Mouse (Mus musculus) embryonic facial prominence, embryonic 12.5 days (tissue): Measurements from ENCODE around the gene Bean1. TPM values are rescaled to one million over a fixed set of nuclear protein-coding genes. Genes with fewer than 3 reads are reported as not detected.

Experiments used
- ATAC-seq: fragments of 200-750 bp; cut with Nextera tagmentation; 2 replicates; pipeline ENCODE4 v1.8.0; 2017; ENCODE audit not compliant: insufficient number of reproducible peaks, insufficient read depth, low FRiP score, low TSS enrichment
- H3K27ac ChIP-seq: fragments of 300-500 bp; sonication (generic); 2 replicates; pipeline ENCODE4 v1.5.1; 2016; ENCODE audit warnings: mild to moderate bottlenecking
- H3K27me3 ChIP-seq: fragments of 300-500 bp; sonication (generic); 2 replicates; pipeline ENCODE4 v1.6.1; 2016; ENCODE audit warnings: mild to moderate bottlenecking, moderate library complexity
- H3K36me3 ChIP-seq: fragments of 300-500 bp; sonication (generic); 2 replicates; pipeline ENCODE4 v1.6.1; 2016; ENCODE audit warnings: mild to moderate bottlenecking
- H3K4me1 ChIP-seq: fragments of 300-500 bp; sonication (generic); 2 replicates; pipeline ENCODE4 v1.6.1; 2016
- H3K4me2 ChIP-seq: fragments of 300-500 bp; sonication (generic); replicated peaks from 2 replicates; pipeline ENCODE4 v1.6.1; 2016; ENCODE audit warnings: mild to moderate bottlenecking, moderate library complexity
- H3K4me3 ChIP-seq: fragments of 300-500 bp; sonication (generic); 2 replicates; pipeline ENCODE4 v1.5.1; 2016; ENCODE audit warnings: mild to moderate bottlenecking
- H3K9ac ChIP-seq: fragments of 300-500 bp; sonication (generic); 2 replicates; pipeline ENCODE4 v1.6.1; 2016; ENCODE audit warnings: mild to moderate bottlenecking, moderate library complexity
- H3K9me3 ChIP-seq: fragments of 300-500 bp; sonication (generic); 2 replicates; pipeline ENCODE4 v1.6.1; 2016; ENCODE audit warnings: mild to moderate bottlenecking, moderate library complexity
- WGBS: fragments of 180-500 bp; shearing (Covaris S2); methylation state at CpG from one replicate; pipeline ENCODE4 v1.1.7; 2016; 5-methylcytosine and 5-hydroxymethylcytosine counted together
- polyA plus RNA-seq: library from polyadenylated mRNA; unstranded; fragments of >200 nt; fragmentation: Nextera tagmentation; extraction: Ambion mirVana; gene quantifications from 2 replicates; pipeline ENCODE4 v1.2.1, GENCODE M21; 2016

The Bean1 gene
- polyA plus RNA-seq, 1 experiment from 2014 or later: 0.92 TPM

DNA sequence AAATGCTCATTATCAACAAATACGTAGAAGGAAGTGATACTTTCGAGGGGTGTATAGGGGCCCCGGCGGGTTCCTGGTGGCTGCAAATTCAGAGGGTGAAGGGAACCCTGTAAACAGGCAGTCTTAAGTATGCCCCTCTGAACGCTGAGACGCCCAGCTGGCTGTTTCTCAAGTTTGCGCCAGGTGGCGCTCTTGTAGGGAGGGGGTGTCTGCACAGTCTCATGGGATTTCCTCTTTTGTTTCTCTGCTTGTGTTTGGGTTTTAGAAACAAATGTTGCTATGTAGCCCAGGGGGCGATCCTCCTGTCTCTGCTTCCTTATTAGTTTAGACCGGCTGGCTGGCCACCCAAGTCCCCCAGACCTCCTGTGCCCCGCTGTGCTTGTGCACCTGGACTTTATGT lies 48.8 kb downstream of the Bean1 start:
- Histone ChIP-seq H3K27ac (no peak overlapping the region), H3K9ac (no peak overlapping the region), H3K4me3 (no peak overlapping the region), H3K27me3 (peaks cover 5% of the 10 kb centered on the region; the same call in 1 of the 2 replicates), H3K36me3 (no peaks in the 10 kb centered on the region), H3K4me2 (no peak overlapping the region), H3K4me1 (no peaks in the 10 kb centered on the region), H3K9me3 (peaks cover 1% of the 10 kb centered on the region; the same call in 1 of the 2 replicates)
- 19% methylated on average over 11 of the region's 11 CpGs for WGBS
- no peak; the same call in 1 of the 2 replicates for ATAC-seq

DNA sequence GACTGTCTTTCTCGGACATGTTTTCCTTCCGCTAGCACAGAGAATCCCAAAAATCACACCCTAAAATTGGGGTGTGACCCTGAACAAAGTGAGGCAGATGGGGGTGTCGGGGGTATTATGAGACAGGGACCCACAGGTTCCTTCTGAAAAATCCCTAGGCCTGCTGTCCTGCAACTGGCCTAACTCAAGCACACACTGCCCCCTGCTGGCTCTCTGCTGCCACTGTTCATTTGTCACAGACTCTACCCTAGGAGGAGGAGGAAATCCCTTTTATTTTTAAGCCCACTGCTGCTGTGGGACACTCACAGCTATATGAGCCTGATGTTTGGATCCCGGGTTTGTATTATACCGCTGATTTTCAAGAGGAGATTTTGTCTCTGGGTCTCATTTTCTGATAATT lies 49.6 kb downstream of the Bean1 start:
- Histone ChIP-seq H3K27ac (no peak overlapping the region), H3K9me3 (peaks cover 8% of the 10 kb centered on the region; the same call in 1 of the 2 replicates), H3K27me3 (peaks cover 5% of the 10 kb centered on the region; the same call in 1 of the 2 replicates), H3K36me3 (no peaks in the 10 kb centered on the region), H3K4me2 (no peak overlapping the region), H3K4me1 (no peaks in the 10 kb centered on the region), H3K9ac (no peak overlapping the region), H3K4me3 (no peak overlapping the region)
- no peak for ATAC-seq
- WGBS: 42% methylated on average over 5 of the region's 5 CpGs

DNA sequence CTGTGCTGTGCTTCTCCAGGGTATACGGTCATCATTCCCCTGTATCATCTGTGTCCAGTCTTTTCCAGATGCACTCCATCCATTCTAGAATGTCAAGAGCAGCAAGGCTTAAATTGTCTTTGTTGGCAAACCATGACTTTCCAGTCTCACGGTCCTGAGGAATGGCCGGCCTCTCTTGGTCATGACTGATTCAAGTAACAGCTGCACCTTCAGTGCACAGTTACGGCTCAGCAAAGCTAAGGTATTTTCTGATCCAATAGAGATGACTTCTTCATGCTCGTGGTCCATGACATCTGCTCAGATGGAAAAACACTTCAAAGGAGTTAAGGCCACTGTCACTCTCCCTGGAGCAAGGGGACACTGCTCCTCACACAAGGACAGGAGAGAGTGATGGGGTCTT lies 56.8 kb downstream of the Bean1 start:
- Histone ChIP-seq H3K4me3 (no peak overlapping the region), H3K4me2 (no peak overlapping the region), H3K4me1 (no peaks in the 10 kb centered on the region), H3K27ac (no peak overlapping the region), H3K36me3 (peaks cover 62% of the 10 kb centered on the region), H3K9ac (no peak overlapping the region), H3K9me3 (peaks cover 8% of the 10 kb centered on the region; the same call in 1 of the 2 replicates), H3K27me3 (no peaks in the 10 kb centered on the region)
- WGBS: 92% methylated on average over 5 of the region's 5 CpGs
- ATAC-seq: no peak

DNA sequence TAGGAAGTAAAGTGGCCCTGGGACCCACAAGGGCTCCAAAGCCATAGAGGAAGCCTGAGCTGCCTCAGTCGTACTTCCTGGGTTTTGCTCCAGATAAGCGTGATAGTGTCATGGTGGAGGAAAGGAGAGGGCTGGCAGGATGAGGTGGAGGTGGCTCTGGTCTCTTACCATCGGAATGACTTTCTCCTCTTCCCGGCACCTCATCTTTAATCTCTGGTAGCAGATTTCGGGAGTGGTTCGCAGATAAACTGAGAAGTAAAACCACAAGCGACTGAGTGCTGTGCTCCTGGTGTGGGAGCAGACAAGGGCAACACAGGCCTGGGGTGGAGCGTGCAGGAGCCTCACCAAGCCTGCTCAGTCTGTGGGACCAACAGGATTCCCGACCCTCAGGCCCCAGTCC lies 60.1 kb downstream of the Bean1 start:
- no peak overlapping the region for H3K4me2 ChIP-seq
- no peak for ATAC-seq
- H3K4me3 ChIP-seq: no peak overlapping the region
- H3K36me3 ChIP-seq: peaks cover 79% of the 10 kb centered on the region
- H3K27me3 ChIP-seq: no peaks in the 10 kb centered on the region
- H3K9ac ChIP-seq: no peak overlapping the region
- no peak overlapping the region for H3K27ac ChIP-seq
- no peaks in the 10 kb centered on the region for H3K4me1 ChIP-seq
- WGBS: 90% methylated on average over 9 of the region's 9 CpGs
- 0 out of 2 replicates have a peak, but pooled peaks cover 3% of the 10 kb centered on the region for H3K9me3 ChIP-seq

DNA sequence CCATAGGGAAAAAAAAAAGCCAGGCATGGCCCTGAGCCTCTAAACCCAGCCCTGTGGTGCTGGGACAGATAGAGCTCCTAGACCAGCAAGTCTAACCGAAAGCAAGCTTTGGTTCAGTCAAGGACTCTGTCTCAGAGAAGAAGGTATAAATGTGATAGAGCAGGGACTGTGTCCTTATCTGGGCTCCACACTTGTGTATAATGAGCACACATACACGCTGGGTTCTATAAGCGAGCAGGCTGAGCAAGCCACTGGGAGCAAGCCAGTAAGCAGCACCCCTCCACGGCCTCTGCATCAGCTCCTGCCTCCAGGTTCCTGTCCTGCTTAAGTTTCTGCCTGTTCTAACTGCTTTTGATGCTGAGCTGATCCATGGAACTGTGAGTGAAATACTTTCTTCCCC lies 61.8 kb downstream of the Bean1 start:
- Histone ChIP-seq H3K9me3 (0 out of 2 replicates have a peak, but pooled peaks cover 3% of the 10 kb centered on the region), H3K27me3 (no peaks in the 10 kb centered on the region), H3K27ac (no peak overlapping the region), H3K4me1 (no peaks in the 10 kb centered on the region), H3K36me3 (peaks cover 78% of the 10 kb centered on the region), H3K4me3 (no peak overlapping the region), H3K9ac (no peak overlapping the region), H3K4me2 (no peak overlapping the region)
- no peak for ATAC-seq
- 95% methylated on average over 4 of the region's 4 CpGs for WGBS

DNA sequence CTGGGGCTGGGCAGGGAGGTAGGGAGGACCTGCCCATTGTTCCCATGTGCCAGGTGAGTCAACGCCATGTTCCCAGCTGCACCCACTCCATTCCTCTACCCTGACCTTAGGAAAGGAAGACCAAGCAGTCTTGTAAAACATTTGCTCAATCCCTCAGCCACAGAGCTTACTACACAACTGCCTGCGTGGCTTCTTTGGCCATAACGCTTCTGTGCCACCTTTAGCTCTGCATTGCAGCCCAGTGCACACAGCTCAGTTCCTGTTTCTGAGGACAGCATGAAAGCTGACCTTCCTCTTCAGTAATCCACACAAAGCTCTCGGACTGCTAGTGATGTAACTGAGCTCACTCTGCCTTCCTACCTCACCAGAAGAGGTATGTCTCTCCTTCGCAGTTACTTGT lies 62.7 kb downstream of the Bean1 start:
- no peak overlapping the region for H3K27ac ChIP-seq
- H3K36me3 ChIP-seq: peaks cover 78% of the 10 kb centered on the region
- H3K4me3 ChIP-seq: no peak overlapping the region
- 0 out of 2 replicates have a peak, but pooled peaks cover 3% of the 10 kb centered on the region for H3K9me3 ChIP-seq
- H3K9ac ChIP-seq: no peak overlapping the region
- ATAC-seq: no peak
- no peaks in the 10 kb centered on the region for H3K4me1 ChIP-seq
- WGBS: 90% methylated on average over 5 of the region's 5 CpGs
- no peaks in the 10 kb centered on the region for H3K27me3 ChIP-seq
- no peak overlapping the region for H3K4me2 ChIP-seq

DNA sequence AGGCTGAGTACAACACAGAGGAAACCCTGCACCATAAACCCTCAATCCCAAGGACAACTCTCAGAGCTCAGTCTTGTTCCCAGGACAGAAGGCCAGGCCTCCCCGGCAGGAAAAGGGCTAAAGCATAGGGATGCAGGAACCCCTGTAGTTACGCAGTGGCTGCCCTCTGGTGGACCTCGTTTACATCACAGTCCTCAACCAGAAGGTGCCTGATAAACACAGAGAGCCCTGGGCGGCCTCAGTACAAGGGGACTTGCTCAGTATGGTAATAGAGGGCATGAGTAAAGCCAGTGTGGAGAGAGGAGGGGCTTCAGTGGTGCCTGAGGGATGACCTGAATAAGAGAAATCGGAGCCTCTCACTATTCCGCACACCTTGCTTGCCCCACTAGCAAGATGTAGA lies 64.3 kb downstream of the Bean1 start:
- peaks cover 83% of the 10 kb centered on the region for H3K36me3 ChIP-seq
- H3K9me3 ChIP-seq: 0 out of 2 replicates have a peak, but pooled peaks cover 3% of the 10 kb centered on the region
- H3K27me3 ChIP-seq: no peaks in the 10 kb centered on the region
- H3K4me3 ChIP-seq: no peak overlapping the region
- no peak overlapping the region for H3K4me2 ChIP-seq
- no peak for ATAC-seq
- no peak overlapping the region for H3K27ac ChIP-seq
- 41% methylated on average over 6 of the region's 6 CpGs for WGBS
- no peak overlapping the region for H3K9ac ChIP-seq
- H3K4me1 ChIP-seq: no peaks in the 10 kb centered on the region

DNA sequence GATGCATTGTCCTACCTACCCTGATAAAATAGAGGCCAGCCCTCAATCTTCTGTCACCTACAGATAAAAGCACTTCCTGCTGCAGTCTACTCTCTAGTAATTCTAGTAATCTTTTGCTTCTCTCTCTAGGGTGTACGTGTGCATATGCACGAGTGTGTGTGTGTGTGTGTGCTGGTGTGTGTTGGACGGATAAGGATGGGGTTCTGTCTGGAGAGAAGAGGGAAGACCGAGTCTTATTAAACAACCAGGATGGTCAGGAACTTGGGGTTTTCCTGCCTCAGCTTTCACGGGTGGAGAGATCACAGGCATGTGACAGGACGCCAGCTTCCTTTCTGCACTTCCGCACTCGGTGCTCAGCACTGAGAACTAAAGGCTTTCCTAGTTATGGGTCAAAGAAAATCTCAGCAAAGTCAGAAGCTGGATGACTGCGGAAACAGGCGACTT lies 69.2 kb downstream of the Bean1 start:
- Histone ChIP-seq H3K27ac (no peak overlapping the region), H3K9me3 (no peaks in the 10 kb centered on the region), H3K27me3 (no peaks in the 10 kb centered on the region), H3K4me1 (no peaks in the 10 kb centered on the region), H3K4me3 (no peak overlapping the region), H3K36me3 (peaks cover 80% of the 10 kb centered on the region), H3K4me2 (no peak overlapping the region), H3K9ac (no peak overlapping the region)
- no peak for ATAC-seq
- WGBS: 90% methylated on average over 10 of the region's 10 CpGs

DNA sequence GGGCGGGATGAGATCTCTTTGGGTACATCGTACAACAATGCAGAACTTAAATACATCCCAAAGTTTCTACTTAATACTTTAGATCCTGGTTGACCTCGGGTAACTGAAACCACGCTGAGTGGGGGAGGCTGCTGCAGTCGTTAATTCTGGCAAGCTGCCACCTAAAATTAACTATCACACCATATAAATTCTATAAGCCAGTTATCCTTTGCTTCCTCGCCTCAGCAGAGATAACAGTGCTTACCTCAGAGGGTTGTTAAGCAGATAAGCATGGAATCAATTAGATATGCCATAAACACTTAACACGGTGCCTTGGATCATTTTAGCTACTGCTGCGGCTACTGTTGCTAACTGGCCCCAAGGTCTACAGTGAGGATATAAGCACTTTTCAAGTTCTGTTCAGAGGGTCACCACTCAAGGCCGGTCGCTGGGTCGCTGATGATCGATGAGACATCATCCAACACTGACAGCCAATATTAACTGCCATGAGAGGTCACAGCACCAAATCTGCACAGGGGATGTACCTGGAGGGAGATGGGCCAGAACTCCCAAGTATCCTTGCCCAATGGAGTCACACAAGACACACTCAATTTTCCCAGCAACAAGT lies 71.9 kb downstream of the Bean1 start:
- H3K4me2 ChIP-seq: no peak overlapping the region
- H3K27ac ChIP-seq: no peak overlapping the region
- ATAC-seq: no peak
- no peak overlapping the region for H3K9ac ChIP-seq
- peaks cover 5% of the 10 kb centered on the region; the same call in 1 of the 2 replicates for H3K4me1 ChIP-seq
- no peaks in the 10 kb centered on the region for H3K9me3 ChIP-seq
- no peaks in the 10 kb centered on the region for H3K27me3 ChIP-seq
- H3K4me3 ChIP-seq: no peak overlapping the region
- H3K36me3 ChIP-seq: peaks cover 63% of the 10 kb centered on the region
- 78% methylated on average over 12 of the region's 12 CpGs for whole genome bisulfite sequencing

DNA sequence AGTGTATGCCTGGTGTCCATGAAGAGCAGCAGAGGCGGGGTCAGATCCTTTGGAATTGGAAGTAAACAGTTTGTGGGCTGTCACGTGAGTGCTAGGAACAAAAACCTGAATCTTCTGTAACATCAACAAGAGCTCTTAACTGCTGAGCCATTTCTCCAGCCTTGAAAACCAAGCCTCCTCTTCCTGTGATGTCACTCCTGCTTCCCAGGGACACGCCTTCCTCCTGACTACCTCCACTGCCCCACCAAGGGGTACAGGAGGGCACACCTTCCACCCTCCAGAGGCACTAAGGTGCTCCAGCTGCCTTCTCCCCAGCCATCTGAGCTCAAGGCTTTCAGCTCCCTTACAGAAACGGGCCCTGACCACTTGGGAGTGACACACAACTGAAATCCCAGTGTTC lies 76.4 kb downstream of the Bean1 start:
- Histone ChIP-seq H3K4me1 (peaks cover 12% of the 10 kb centered on the region), H3K27ac (no peak overlapping the region), H3K4me2 (no peak overlapping the region), H3K27me3 (no peaks in the 10 kb centered on the region), H3K4me3 (no peak overlapping the region), H3K9ac (no peak overlapping the region), H3K36me3 (peaks cover 23% of the 10 kb centered on the region), H3K9me3 (no peaks in the 10 kb centered on the region)
- WGBS: 82% methylated on average over 4 of the region's 4 CpGs
- ATAC-seq: no peak

DNA sequence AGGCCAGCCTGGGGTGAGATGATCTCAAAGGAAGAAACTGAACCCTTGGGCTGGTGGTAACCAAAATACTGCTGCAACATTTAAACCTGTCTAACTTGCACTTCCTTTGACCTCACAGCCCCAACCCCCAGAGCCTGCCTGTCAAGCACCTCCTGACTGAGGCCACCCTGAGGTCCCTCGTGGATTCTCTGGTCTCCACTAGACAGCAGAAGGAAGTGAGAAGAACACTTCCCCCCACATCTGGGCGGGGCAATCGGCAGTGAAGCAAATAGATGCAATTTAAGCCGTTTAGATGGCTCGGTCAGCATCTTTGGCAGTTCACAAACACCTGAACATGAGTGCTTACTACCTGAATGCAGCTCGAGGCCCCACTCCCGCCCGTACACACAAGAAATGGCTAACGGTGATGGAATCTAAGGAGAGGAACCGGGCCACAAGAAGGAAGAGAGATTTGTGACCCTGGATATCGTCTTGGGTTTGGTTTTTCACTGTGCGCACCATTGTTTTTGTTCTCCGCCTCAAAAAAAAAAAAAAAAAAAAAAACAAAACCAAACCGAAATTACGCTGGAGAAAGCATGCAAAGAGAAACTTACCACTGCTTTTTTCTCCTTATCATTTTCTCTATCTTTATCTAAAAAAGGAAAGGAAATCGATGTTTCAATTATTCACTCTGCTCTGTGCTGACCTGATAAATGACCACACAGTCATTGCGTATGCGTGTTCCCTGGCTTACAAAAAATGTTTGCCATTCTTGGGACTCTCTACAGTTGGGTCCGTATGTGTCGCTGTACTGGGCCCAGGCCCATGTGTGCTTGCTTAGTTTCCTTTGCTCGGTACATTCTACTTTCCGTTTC lies 77.0 kb downstream of the Bean1 start:
- Histone ChIP-seq H3K4me1 (peaks cover 18% of the 10 kb centered on the region), H3K36me3 (peaks cover 16% of the 10 kb centered on the region), H3K27me3 (no peaks in the 10 kb centered on the region), H3K4me3 (peak overlapping the region; percentile 85), H3K4me2 (peak overlapping the region; percentile 81), H3K9me3 (no peaks in the 10 kb centered on the region), H3K27ac (no peak overlapping the region), H3K9ac (no peak overlapping the region)
- WGBS: 67% methylated on average over 22 of the region's 22 CpGs
- no peak for ATAC-seq

DNA sequence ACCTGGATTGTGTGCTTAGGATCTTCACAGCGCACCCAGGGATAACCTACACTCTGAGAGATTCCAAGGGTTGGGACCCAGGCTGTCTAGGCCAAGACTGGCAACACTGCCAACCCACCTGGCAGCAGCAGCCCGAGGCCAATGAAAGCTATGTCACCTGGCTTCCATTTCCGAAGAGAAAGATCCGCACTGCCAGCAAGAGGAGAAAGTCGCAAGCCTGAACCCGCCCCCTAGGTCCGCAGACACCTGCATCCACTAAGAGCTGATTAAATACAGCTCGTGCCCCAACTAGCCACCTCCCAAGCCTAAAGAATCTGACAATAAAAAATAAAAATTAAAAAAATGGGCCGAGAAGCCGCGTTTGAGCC lies 77.7 kb downstream of the Bean1 start:
- Histone ChIP-seq H3K4me2 (peak overlapping the region; percentile 81), H3K9me3 (no peaks in the 10 kb centered on the region), H3K9ac (peak overlapping the region; percentile 75), H3K4me3 (peak overlapping the region; percentile 85), H3K27ac (no peak overlapping the region), H3K27me3 (no peaks in the 10 kb centered on the region), H3K4me1 (peaks cover 18% of the 10 kb centered on the region), H3K36me3 (peaks cover 11% of the 10 kb centered on the region)
- ATAC-seq: no peak
- 4% methylated on average over 11 of the region's 11 CpGs for WGBS
